Mouse (Mus musculus) G1E (cell line): ENCODE results near the gene Foxg1.

Experiments
- CTCF ChIP-seq: IDR thresholded peaks from 2 replicates; pipeline ENCODE4 v1.5.1; 2012; ENCODE audit warnings: low read depth, low read length, inconsistent platforms, mixed read lengths
- GATA1 ChIP-seq: IDR thresholded peaks from 2 replicates; pipeline ENCODE4 v1.6.1; 2012; ENCODE audit warnings: borderline replicate concordance, low read length, inconsistent platforms, mixed read lengths
- GATA2 ChIP-seq: IDR thresholded peaks from 2 replicates; pipeline ENCODE4 v1.6.1; 2012; ENCODE audit warnings: low read depth, low read length, inconsistent platforms, borderline replicate concordance
- POLR2AphosphoS5 ChIP-seq: IDR thresholded peaks from 2 replicates; pipeline ENCODE4 v1.6.1; 2012; ENCODE audit warnings: low read depth, low read length, inconsistent platforms; ENCODE audit not compliant: insufficient replicate concordance

DNA sequence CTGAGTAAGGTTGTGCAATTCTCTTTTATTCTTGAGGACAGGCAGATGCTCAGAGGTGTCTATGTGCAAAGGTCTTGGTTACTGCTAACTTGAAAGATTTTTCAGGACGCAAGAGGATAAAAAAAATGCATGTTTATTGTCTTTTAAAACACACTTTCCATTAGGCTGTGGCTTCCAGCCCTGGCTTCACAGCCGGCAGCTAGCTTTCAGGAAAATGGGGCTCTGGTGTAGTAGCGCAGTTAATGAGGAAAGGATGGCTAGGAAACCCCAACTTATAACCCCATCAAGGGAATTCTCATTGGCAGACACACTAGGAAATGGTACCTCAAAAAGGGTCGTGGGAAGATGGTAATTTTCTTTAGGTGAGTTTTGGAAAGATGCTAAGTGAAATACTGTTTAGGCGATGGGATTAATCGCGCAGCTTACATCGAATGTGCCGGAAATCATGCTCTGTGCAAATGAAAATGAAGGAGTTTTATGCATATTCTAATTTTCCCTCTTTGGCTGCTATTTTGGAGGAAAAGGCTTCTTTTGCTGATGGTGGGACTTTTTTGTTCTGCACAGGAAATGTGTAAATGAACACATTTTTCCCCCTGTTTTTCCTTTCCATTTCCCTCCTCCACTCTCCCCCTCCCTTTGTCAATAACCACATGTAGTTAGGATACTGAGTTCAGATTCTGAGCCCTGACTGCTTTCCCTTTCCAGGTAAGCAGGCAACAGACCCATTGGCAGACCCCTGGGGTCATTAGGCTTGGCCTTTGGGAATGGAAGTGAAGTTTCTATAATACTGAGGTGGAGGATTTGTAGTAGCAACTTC, 17.8 kb downstream of the Foxg1 start:
- TF ChIP-seq CTCF: no peak
- no peak for TF ChIP-seq GATA2
- no peak for TF ChIP-seq GATA1
- no peak for TF ChIP-seq POLR2AphosphoS5
